Mouse (Mus musculus) neutrophil, adult 59 days (primary cell): ENCODE data around the gene Trim63. TPM values are rescaled to one million over a fixed set of nuclear protein-coding genes. Genes with fewer than 3 reads are reported as not detected.

ENCODE experiments used
- total RNA-seq, 2 experiments: library from RNA; stranded (reverse); gene quantifications; 1 replicate in 1 of 2; 2 replicates in 1 of 2; pipeline ENCODE4 v1.2.4; 2023

Trim63 gene
- total RNA-seq, result not detected

GRCm38 (mm10) chr4:134314876-134315275, at the start of gene Trim63:
Gene Trim63 (plus strand): TSS chr4:134315120.

DNA sequence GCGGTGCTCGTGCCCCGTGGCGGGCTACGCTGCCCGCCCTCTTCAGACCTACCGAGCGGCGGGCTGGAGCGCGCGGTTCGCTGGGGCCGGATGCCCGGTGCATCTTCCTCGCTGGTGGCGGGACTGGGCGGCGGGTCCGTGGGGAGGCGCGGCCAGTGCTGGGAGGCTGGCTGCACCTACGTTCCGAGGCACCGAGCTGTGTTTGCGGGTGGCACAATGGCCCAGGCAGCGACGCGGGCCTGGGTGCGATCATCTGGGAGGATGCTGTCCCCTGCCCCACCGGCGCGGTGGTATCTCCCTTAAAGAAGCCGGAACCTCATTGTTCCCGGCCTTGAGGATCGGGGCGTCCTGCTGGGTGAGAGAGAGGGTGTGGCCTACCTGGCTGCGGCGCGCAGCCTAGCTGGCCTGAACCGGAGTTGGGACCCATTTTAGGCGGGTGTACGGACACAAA, 27.3 kb upstream of the Trim63 start, which contains the start of gene Pdik1l:
TSS of gene Pdik1l (minus strand) at position 321 of the 451 bp plus-strand sequence.

GRCm38 (mm10) chr4:134343071-134344031, 28.4 kb downstream of the Trim63 start, which contains the start of gene Slc30a2:
Gene Slc30a2 (plus strand): TSS chr4:134343181.

Other genes starting within 250 kb of the Trim63 start
- gene Cd52, start 220.0 kb upstream of the Trim63 start, total RNA-seq, result 1,000 to 10,000 TPM; 1,669 to 1,713 TPM
- 1 to 10 TPM; 6.1 to 8.0 TPM for gene Ubxn11, start 212.6 kb upstream of the Trim63 start, total RNA-seq
- gene Sh3bgrl3, start 186.3 kb upstream of the Trim63 start, total RNA-seq, result 1,000 to 10,000 TPM; 1,034 to 1,041 TPM
- 10 to 100 TPM; 13.1 to 18.9 TPM for gene Cep85, start 128.0 kb upstream of the Trim63 start, total RNA-seq
- gene Gm7534, start 112.1 kb upstream of the Trim63 start, total RNA-seq, result not detected
- not detected for gene Catsper4, start 87.7 kb upstream of the Trim63 start, total RNA-seq
- not detected for gene Cnksr1, start 76.7 kb upstream of the Trim63 start, total RNA-seq
- gene E130218I03Rik, start 71.5 kb upstream of the Trim63 start, total RNA-seq, result not detected
- 1 to 10 TPM; 3.8 to 4.7 TPM for gene Zfp593, start 69.5 kb upstream of the Trim63 start, total RNA-seq
- not detected for gene Gm30191, start 68.2 kb upstream of the Trim63 start, total RNA-seq
- not detected for gene Grrp1, start 61.0 kb upstream of the Trim63 start, total RNA-seq
- 10 to 100 TPM; 12.1 to 15.9 TPM for gene Pdik1l, start 27.2 kb upstream of the Trim63 start, total RNA-seq
- gene Slc30a2, start 28.1 kb downstream of the Trim63 start, total RNA-seq, result under 1 TPM in 1 of 2 experiments, not detected in 1; 0.51 TPM
- gene Extl1, start 68.7 kb downstream of the Trim63 start, total RNA-seq, result not detected
- gene Pafah2, start 81.2 kb downstream of the Trim63 start, total RNA-seq, result 10 to 100 TPM; 12.9 to 16.8 TPM
- gene Stmn1, start 153.2 kb downstream of the Trim63 start, total RNA-seq, result 100 to 1,000 TPM; 214 to 233 TPM
- 10 to 100 TPM; 31.3 to 32.0 TPM for gene Paqr7, start 181.6 kb downstream of the Trim63 start, total RNA-seq
- gene Aunip, start 195.9 kb downstream of the Trim63 start, total RNA-seq, result 1 to 10 TPM; 4.7 to 6.8 TPM
- gene Mtfr1l, start 220.3 kb downstream of the Trim63 start, total RNA-seq, result 10 to 100 TPM; 37.2 to 40.0 TPM
- gene Selenon, start 237.0 kb downstream of the Trim63 start, total RNA-seq, result 100 to 1,000 TPM; 115 to 117 TPM